Mouse (Mus musculus) kidney, adult 2 months (tissue): ENCODE measurements at regions not wholly inside any gene's neighbourhood (a gene's known extent, or its start where the extent isn't known, plus 50 kb on each side); places are given as distances from the start of the nearest gene placed in this dataset.

Experiments
- DNase-seq: peaks from one replicate; pipeline ENCODE4 v3.0.0; 2021
- H3K27ac ChIP-seq: fragments of 200-500 bp; 2 replicates; pipeline ENCODE4 v1.5.1; 2012; ENCODE audit warnings: low read depth, low read length, control low read depth, inconsistent platforms; ENCODE audit not compliant: insufficient read depth
- H3K27me3 ChIP-seq: fragments of 200-500 bp; replicated peaks from 2 replicates; pipeline ENCODE4 v1.6.1; 2012; ENCODE audit warnings: mild to moderate bottlenecking, moderate library complexity, low read length, inconsistent platforms; ENCODE audit not compliant: control insufficient read depth, insufficient read depth
- H3K36me3 ChIP-seq: fragments of 200-500 bp; 2 replicates; pipeline ENCODE4 v1.6.1; 2012; ENCODE audit warnings: mild to moderate bottlenecking, moderate library complexity, low read length, inconsistent platforms; ENCODE audit not compliant: control insufficient read depth, insufficient read depth
- H3K4me1 ChIP-seq: fragments of 200-500 bp; 2 replicates; pipeline ENCODE4 v1.6.1; 2011; ENCODE audit warnings: low read length; ENCODE audit not compliant: control insufficient read depth, insufficient read depth
- H3K4me3 ChIP-seq: fragments of 200-500 bp; 2 replicates; pipeline ENCODE4 v1.5.1; 2011; ENCODE audit warnings: mild to moderate bottlenecking, low read depth, low read length, control low read depth; ENCODE audit not compliant: insufficient read depth
- CTCF ChIP-seq: fragments of 200-500 bp; conservative IDR thresholded peaks from 2 replicates; pipeline ENCODE4 v1.5.1; 2011; ENCODE audit warnings: low read depth, mild to moderate bottlenecking, control low read depth, low read length, moderate library complexity, mixed read lengths; ENCODE audit not compliant: insufficient read depth, insufficient read length
- POLR2A ChIP-seq: fragments of 200-500 bp; IDR thresholded peaks from one replicate; pipeline ENCODE4 v1.6.1; 2011; ENCODE audit warnings: low read depth, low read length, control low read depth
- WGBS: fragments of 180-500 bp; shearing (Covaris S2); methylation state at CpG from one replicate; pipeline ENCODE4 v1.1.7; 2018; 5-methylcytosine and 5-hydroxymethylcytosine counted together

- no peak for DNase-seq
- no peak for TF ChIP-seq POLR2A
- TF ChIP-seq CTCF: no peak
- no peak overlapping the region for H3K4me3 ChIP-seq
- no peaks in the 10 kb centered on the region for H3K36me3 ChIP-seq
- no peaks in the 10 kb centered on the region for H3K4me1 ChIP-seq
- no peaks in the 10 kb centered on the region for H3K27me3 ChIP-seq
- WGBS: 72% methylated on average over 3 of the region's 3 CpGs
- no peak overlapping the region for H3K27ac ChIP-seq
These were observed 1303.8 kb downstream of the Synb start for GRCm38 (mm10) chr14:67990271-67990670.
